Mouse (Mus musculus): ENCODE data around the gene Olfr922.

DNA sequence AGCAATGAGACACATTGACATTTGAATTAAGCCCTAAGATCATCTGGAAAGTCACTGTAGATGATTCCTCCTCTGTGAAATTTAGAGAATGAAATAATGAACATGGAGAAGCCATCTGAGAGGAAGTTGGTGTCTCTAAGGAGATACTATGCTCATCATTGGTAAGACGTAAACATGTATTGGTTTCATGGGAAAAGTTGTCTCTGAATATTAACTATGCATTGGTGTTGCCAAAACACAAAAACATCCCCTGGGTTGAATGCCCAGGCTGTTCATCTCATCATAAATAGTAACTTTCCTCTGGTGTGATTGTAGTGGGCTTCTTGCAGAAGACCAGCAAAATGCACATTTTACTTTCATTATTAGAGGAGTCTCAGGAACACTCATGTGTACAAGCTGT is 11.8 kb downstream of the Olfr922 start, which contains the start of gene Olfr923:
- TF ChIP-seq CTCF (IDR thresholded peaks at IDR 0.05; ENCODE audit: insufficient read depth, low read length) (no peak), POLR2A (IDR thresholded peaks at IDR 0.05; ENCODE audit: borderline replicate concordance, extremely low read depth, low read depth, low read length) (no peak)
